Mouse (Mus musculus): Measurements from ENCODE around the gene Gm10097.

The Gm10097 gene

GRCm38 (mm10) chr10:5068676-5069265 lies at the start of gene Gm10097:
Gene Gm10097 (plus strand): TSS chr10:5069192.
- DNase-seq (ENCODE audit: low read depth, low spot score) = no peak

GRCm38 (mm10) chr10:5025906-5026305 lies 43.1 kb upstream of the Gm10097 start:
- DNase-seq (ENCODE audit: low read depth, low spot score) = no peak

- no peak for DNase-seq (ENCODE audit: low read depth, low spot score)
Measured at GRCm38 (mm10) chr10:5027208-5027607, 41.8 kb upstream of the Gm10097 start.

GRCm38 (mm10) chr10:5028301-5028700 lies 40.7 kb upstream of the Gm10097 start:
- DNase-seq (ENCODE audit: low read depth, low spot score) = no peak

- no peak for DNase-seq (ENCODE audit: low read depth, low spot score)
Measured at GRCm38 (mm10) chr10:5029161-5029560, 39.8 kb upstream of the Gm10097 start.

- DNase-seq (ENCODE audit: low read depth, low spot score) = no peak
Measured at GRCm38 (mm10) chr10:5029883-5030282, 39.1 kb upstream of the Gm10097 start.

GRCm38 (mm10) chr10:5032192-5033048 lies 36.6 kb upstream of the Gm10097 start:
- DNase-seq (ENCODE audit: low read depth, low spot score) = no peak

GRCm38 (mm10) chr10:5041254-5041653 lies 27.7 kb upstream of the Gm10097 start:
- DNase-seq (ENCODE audit: low read depth, low spot score) = no peak

GRCm38 (mm10) chr10:5044481-5044880 lies 24.5 kb upstream of the Gm10097 start:
- no peak for DNase-seq (ENCODE audit: low read depth, low spot score)

GRCm38 (mm10) chr10:5045213-5045612 lies 23.8 kb upstream of the Gm10097 start:
- no peak for DNase-seq (ENCODE audit: low read depth, low spot score)

- DNase-seq (ENCODE audit: low read depth, low spot score) = no peak
Measured at GRCm38 (mm10) chr10:5045671-5046070, 23.3 kb upstream of the Gm10097 start.

GRCm38 (mm10) chr10:5056243-5056735 lies 12.7 kb upstream of the Gm10097 start:
- DNase-seq (ENCODE audit: low read depth, low spot score) = no peak

GRCm38 (mm10) chr10:5056940-5057339 lies 12.1 kb upstream of the Gm10097 start:
- no peak for DNase-seq (ENCODE audit: low read depth, low spot score)

- no peak for DNase-seq (ENCODE audit: low read depth, low spot score)
Measured at GRCm38 (mm10) chr10:5057661-5058060, 11.3 kb upstream of the Gm10097 start.

GRCm38 (mm10) chr10:5058876-5059275 lies 10.1 kb upstream of the Gm10097 start:
- DNase-seq (ENCODE audit: low read depth, low spot score) = no peak

GRCm38 (mm10) chr10:5059983-5060382 lies 9.0 kb upstream of the Gm10097 start:
- no peak for DNase-seq (ENCODE audit: low read depth, low spot score)

GRCm38 (mm10) chr10:5067113-5067512 lies 1.9 kb upstream of the Gm10097 start:
- DNase-seq (ENCODE audit: low read depth, low spot score) = no peak

GRCm38 (mm10) chr10:5070168-5070940 lies 1.4 kb downstream of the Gm10097 start:
- no peak for DNase-seq (ENCODE audit: low read depth, low spot score)

- DNase-seq (ENCODE audit: low read depth, low spot score) = no peak
Measured at GRCm38 (mm10) chr10:5070941-5071231, 1.9 kb downstream of the Gm10097 start.

GRCm38 (mm10) chr10:5072054-5072453 lies 3.1 kb downstream of the Gm10097 start:
- DNase-seq (ENCODE audit: low read depth, low spot score) = no peak

- DNase-seq (ENCODE audit: low read depth, low spot score) = no peak
Measured at GRCm38 (mm10) chr10:5075724-5076123, 6.7 kb downstream of the Gm10097 start.

- no peak for DNase-seq (ENCODE audit: low read depth, low spot score)
Measured at GRCm38 (mm10) chr10:5079945-5080468, 11.0 kb downstream of the Gm10097 start.

All from c-Kit-negative CD71-positive TER-119-positive erythroid progenitor cells, embryonic 14.5 days (primary cell).